Mouse (Mus musculus) intestine, postnatal 0 days (tissue): ENCODE measurements at regions not wholly inside any gene's neighbourhood (a gene's known extent, or its start where the extent isn't known, plus 50 kb on each side); places are given as distances from the start of the nearest gene placed in this dataset.

ENCODE experiments used
- ATAC-seq: fragments of 200-750 bp; cut with Nextera tagmentation; 2 replicates; pipeline ENCODE4 v1.8.0; 2017; ENCODE audit warnings: mild to moderate bottlenecking, moderate TSS enrichment, moderate library complexity
- H3K27ac ChIP-seq: fragments of 300-500 bp; sonication (generic); 2 replicates; pipeline ENCODE4 v1.5.1; 2014; ENCODE audit warnings: mild to moderate bottlenecking, low read depth, low read length, moderate library complexity
- H3K27me3 ChIP-seq: fragments of 300-500 bp; sonication (generic); replicated peaks from 2 replicates; pipeline ENCODE4 v1.6.1; 2014; ENCODE audit warnings: low read length, mixed read lengths; ENCODE audit not compliant: control insufficient read depth, insufficient read depth
- H3K36me3 ChIP-seq: fragments of 300-500 bp; sonication (generic); 2 replicates; pipeline ENCODE4 v1.6.1; 2014; ENCODE audit warnings: mild to moderate bottlenecking, moderate library complexity; ENCODE audit not compliant: control insufficient read depth, insufficient read depth
- H3K4me1 ChIP-seq: fragments of 300-500 bp; sonication (generic); replicated peaks from 2 replicates; pipeline ENCODE4 v1.6.1; 2014; ENCODE audit warnings: antibody characterized with exemption, low read length, mixed read lengths; ENCODE audit not compliant: control insufficient read depth, insufficient read depth
- H3K4me2 ChIP-seq: fragments of 300-500 bp; sonication (generic); replicated peaks from 2 replicates; pipeline ENCODE4 v1.6.1; 2014; ENCODE audit warnings: low read depth, mild to moderate bottlenecking, moderate library complexity
- H3K4me3 ChIP-seq: fragments of 300-500 bp; sonication (generic); 2 replicates; pipeline ENCODE4 v1.5.1; 2014; ENCODE audit warnings: low read depth, low read length
- H3K9ac ChIP-seq: fragments of 300-500 bp; sonication (generic); 2 replicates; pipeline ENCODE4 v1.6.1; 2014; ENCODE audit warnings: mild to moderate bottlenecking, low read depth, low read length
- H3K9me3 ChIP-seq: fragments of 300-500 bp; sonication (generic); 2 replicates; pipeline ENCODE4 v1.6.1; 2016; ENCODE audit warnings: mixed run types; ENCODE audit not compliant: control insufficient read depth
- CTCF ChIP-seq: sonication (generic); IDR thresholded peaks from 2 replicates; pipeline ENCODE4 v1.5.1; 2016; ENCODE audit warnings: low read depth, mild to moderate bottlenecking, control low read depth, antibody characterized with exemption, moderate library complexity
- WGBS: fragments of 180-500 bp; shearing (Covaris S2); extraction: QIAGEN DNeasy Blood & Tissue Kit; methylation state at CpG from one replicate; pipeline ENCODE4 v1.1.7; 2014; 5-methylcytosine and 5-hydroxymethylcytosine counted together

- no peak overlapping the region for H3K4me2 ChIP-seq
- no peaks in the 10 kb centered on the region for H3K36me3 ChIP-seq
- TF ChIP-seq CTCF: no peak
- no peaks in the 10 kb centered on the region for H3K27me3 ChIP-seq
- H3K4me1 ChIP-seq: no peaks in the 10 kb centered on the region
- H3K9ac ChIP-seq: no peak overlapping the region
- no peak overlapping the region for H3K4me3 ChIP-seq
- H3K9me3 ChIP-seq: no peaks in the 10 kb centered on the region
- H3K27ac ChIP-seq: no peak overlapping the region
- WGBS: 66% methylated on average over 10 of the region's 10 CpGs
- no peak for ATAC-seq
Measured at GRCm38 (mm10) chr6:140152418-140153176, 111.3 kb upstream of the Plcz1 start.

DNA sequence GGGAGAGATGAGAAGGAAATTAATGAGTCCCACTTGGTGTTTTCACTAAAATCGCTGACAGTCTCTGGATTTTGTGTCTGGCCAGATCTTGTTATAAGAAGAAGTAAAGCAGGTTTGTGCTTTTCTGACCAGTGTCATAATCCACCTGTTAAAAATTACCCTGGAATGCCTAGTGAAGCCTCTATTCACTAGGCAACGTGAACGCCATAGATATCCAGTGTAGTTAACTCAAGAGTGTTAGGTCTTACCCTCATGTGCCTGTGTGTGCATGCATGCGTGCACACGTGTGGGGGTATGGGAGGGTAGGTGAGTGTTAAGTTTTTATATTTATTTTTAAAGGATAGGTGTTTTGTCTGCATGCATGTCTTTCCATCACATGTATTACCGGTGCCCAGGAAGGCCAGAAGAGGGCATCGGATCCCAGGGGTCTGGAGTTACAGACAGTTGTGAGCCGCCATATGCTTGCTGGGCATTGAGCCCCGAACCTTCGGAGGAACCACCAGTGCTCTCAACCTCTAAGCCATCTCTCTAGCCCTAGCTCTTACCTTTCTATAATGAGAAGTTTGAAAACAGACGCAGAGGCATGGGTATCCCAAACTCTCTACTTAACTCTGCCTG is 107.5 kb upstream of the Plcz1 start:
- Histone ChIP-seq H3K4me1 (no peaks in the 10 kb centered on the region; the same call in 1 of the 2 replicates), H3K9ac (no peak overlapping the region), H3K9me3 (no peaks in the 10 kb centered on the region), H3K36me3 (no peaks in the 10 kb centered on the region), H3K4me3 (no peak overlapping the region), H3K27ac (no peak overlapping the region), H3K4me2 (no peak overlapping the region), H3K27me3 (no peaks in the 10 kb centered on the region)
- ATAC-seq: no peak
- peak; percentile 49 for TF ChIP-seq CTCF
- 75% methylated on average over 11 of the region's 11 CpGs for WGBS

GRCm38 (mm10) chr6:140148138-140148537 is 106.9 kb upstream of the Plcz1 start:
- 48% methylated on average over 3 of the region's 3 CpGs for WGBS
- H3K27ac ChIP-seq: no peak overlapping the region

DNA sequence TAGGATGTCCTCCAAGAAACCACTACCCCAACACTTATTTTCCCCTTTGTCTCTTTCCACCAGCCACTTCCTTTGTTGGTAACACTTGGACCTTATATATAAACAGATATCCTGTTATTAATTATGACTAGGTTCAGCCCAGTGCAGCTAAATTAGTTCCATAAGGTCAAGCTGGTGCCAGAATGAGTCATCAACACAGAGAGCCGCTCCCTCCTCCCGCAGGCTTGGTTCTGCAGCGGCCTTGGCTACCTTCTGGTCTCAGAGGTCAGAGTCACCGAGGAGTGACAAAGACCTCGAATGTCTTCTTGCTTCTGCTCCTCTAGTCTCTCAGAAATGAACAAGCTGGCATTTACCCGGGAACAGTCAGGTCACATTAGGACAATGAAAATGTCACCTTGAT is 106.5 kb upstream of the Plcz1 start:
- WGBS: 20% methylated on average over 6 of the region's 6 CpGs
- no peak overlapping the region for H3K4me2 ChIP-seq
- no peaks in the 10 kb centered on the region for H3K36me3 ChIP-seq
- H3K27me3 ChIP-seq: no peaks in the 10 kb centered on the region
- H3K4me3 ChIP-seq: no peak overlapping the region
- TF ChIP-seq CTCF: no peak
- peak; percentile 90 for ATAC-seq
- H3K9ac ChIP-seq: no peak overlapping the region
- H3K4me1 ChIP-seq: no peaks in the 10 kb centered on the region; the same call in 1 of the 2 replicates
- H3K9me3 ChIP-seq: no peaks in the 10 kb centered on the region
- H3K27ac ChIP-seq: no peak overlapping the region

More at GRCm38 (mm10) chr6:140148138-140148537, 106.9 kb upstream of the Plcz1 start:
- Histone ChIP-seq H3K36me3 (no peaks in the 10 kb centered on the region), H3K9ac (no peak overlapping the region), H3K4me3 (no peak overlapping the region), H3K9me3 (no peaks in the 10 kb centered on the region), H3K4me2 (no peak overlapping the region), H3K4me1 (no peaks in the 10 kb centered on the region; the same call in 1 of the 2 replicates), H3K27me3 (no peaks in the 10 kb centered on the region)
- 0 out of 2 replicates have a peak, but pooled peaks have one; percentile 3 for ATAC-seq
- TF ChIP-seq CTCF: no peak

- no peak overlapping the region for H3K27ac ChIP-seq
- H3K9me3 ChIP-seq: no peaks in the 10 kb centered on the region
- H3K4me3 ChIP-seq: no peak overlapping the region
- no peaks in the 10 kb centered on the region for H3K36me3 ChIP-seq
- no peak for TF ChIP-seq CTCF
- H3K9ac ChIP-seq: no peak overlapping the region
- no peaks in the 10 kb centered on the region for H3K4me1 ChIP-seq
- ATAC-seq: no peak
- 83% methylated on average over 8 of the region's 8 CpGs for WGBS
- no peak overlapping the region for H3K4me2 ChIP-seq
- no peaks in the 10 kb centered on the region for H3K27me3 ChIP-seq
Measured at GRCm38 (mm10) chr6:140133734-140134133, 92.5 kb upstream of the Plcz1 start.

GRCm38 (mm10) chr6:140126645-140127044 is 85.4 kb upstream of the Plcz1 start:
- 93% methylated on average over 7 of the region's 7 CpGs for WGBS
- Histone ChIP-seq H3K4me1 (no peaks in the 10 kb centered on the region), H3K9me3 (peaks cover 4% of the 10 kb centered on the region; the same call in 1 of the 2 replicates), H3K27ac (no peak overlapping the region), H3K4me3 (no peak overlapping the region), H3K36me3 (no peaks in the 10 kb centered on the region), H3K9ac (no peak overlapping the region), H3K27me3 (no peaks in the 10 kb centered on the region), H3K4me2 (no peak overlapping the region)
- TF ChIP-seq CTCF: no peak
- no peak for ATAC-seq
